Mouse (Mus musculus) hindbrain, embryonic 14.5 days (tissue): ENCODE data around the gene Lrrfip1. TPM values are rescaled to one million over a fixed set of nuclear protein-coding genes. Genes with fewer than 3 reads are reported as not detected.

Experiments
- ATAC-seq: fragments of 200-750 bp; cut with Nextera tagmentation; 2 replicates; pipeline ENCODE4 v1.8.0; 2017; ENCODE audit warnings: moderate number of reproducible peaks, mild to moderate bottlenecking, moderate TSS enrichment, moderate library complexity; ENCODE audit not compliant: low FRiP score
- DNase-seq: peaks from one replicate; pipeline ENCODE4 v3.0.0-alpha.2; 2015; ENCODE audit warnings: low spot score
- H3K27ac ChIP-seq: fragments of 300-500 bp; sonication (generic); 2 replicates; pipeline ENCODE4 v1.5.1; 2014; ENCODE audit warnings: mild to moderate bottlenecking, moderate library complexity
- H3K27me3 ChIP-seq: fragments of 300-500 bp; sonication (generic); 2 replicates; pipeline ENCODE4 v1.6.1; 2014; ENCODE audit warnings: mild to moderate bottlenecking, low read length, mixed read lengths; ENCODE audit not compliant: control insufficient read depth, insufficient read depth
- H3K36me3 ChIP-seq: fragments of 300-500 bp; sonication (generic); replicated peaks from 2 replicates; pipeline ENCODE4 v1.6.1; 2014; ENCODE audit not compliant: control insufficient read depth, insufficient read depth
- H3K4me1 ChIP-seq: fragments of 300-500 bp; sonication (generic); replicated peaks from 2 replicates; pipeline ENCODE4 v1.6.1; 2014; ENCODE audit warnings: antibody characterized with exemption, low read length, mixed read lengths; ENCODE audit not compliant: control insufficient read depth, insufficient read depth
- H3K4me2 ChIP-seq: fragments of 300-500 bp; sonication (generic); replicated peaks from 2 replicates; pipeline ENCODE4 v1.6.1; 2014; ENCODE audit warnings: mild to moderate bottlenecking, moderate library complexity
- H3K4me3 ChIP-seq: fragments of 300-500 bp; sonication (generic); replicated peaks from 2 replicates; pipeline ENCODE4 v1.5.1; 2014; ENCODE audit warnings: mild to moderate bottlenecking, low read length
- H3K9ac ChIP-seq: fragments of 300-500 bp; sonication (generic); 2 replicates; pipeline ENCODE4 v1.6.1; 2014
- H3K9me3 ChIP-seq: fragments of 300-500 bp; sonication (generic); 2 replicates; pipeline ENCODE4 v1.6.1; 2016; ENCODE audit warnings: low read length; ENCODE audit not compliant: control insufficient read depth
- WGBS: fragments of 180-500 bp; shearing (Covaris S2); extraction: QIAGEN DNeasy Blood & Tissue Kit; methylation state at CpG from one replicate; pipeline ENCODE4 v1.1.7; 2014; 5-methylcytosine and 5-hydroxymethylcytosine counted together
- polyA plus RNA-seq: library from polyadenylated mRNA; unstranded; fragments of >200 nt; fragmentation: Nextera tagmentation; extraction: Ambion mirVana; gene quantifications from 2 replicates; pipeline ENCODE4 v1.2.1, GENCODE M21; 2014

Lrrfip1 gene
- polyA plus RNA-seq, 1 experiment from 2014 or later, result 39.5 TPM

- Histone ChIP-seq H3K9me3 (0 out of 2 replicates have a peak, but pooled peaks cover 6% of the 10 kb centered on the region), H3K4me1 (no peaks in the 10 kb centered on the region), H3K27me3 (no peaks in the 10 kb centered on the region), H3K36me3 (peaks cover 40% of the 10 kb centered on the region), H3K27ac (no peak overlapping the region), H3K4me3 (no peak overlapping the region), H3K4me2 (no peak overlapping the region), H3K9ac (no peak overlapping the region)
- DNase-seq (no peak), ATAC-seq (no peak)
- 90% methylated on average over 4 of the region's 4 CpGs for WGBS
These were observed 130.3 kb downstream of the Lrrfip1 start for GRCm38 (mm10) chr1:91128849-91129248.

GRCm38 (mm10) chr1:91137036-91137435, 138.5 kb downstream of the Lrrfip1 start:
- no peak overlapping the region for H3K4me3 ChIP-seq
- H3K9ac ChIP-seq, result no peak overlapping the region

GRCm38 (mm10) chr1:91144813-91145212, 146.3 kb downstream of the Lrrfip1 start, which contains the start of gene Rbm44:
Gene Rbm44, plus strand, starts transcription at chr1:91145089.
- Histone ChIP-seq H3K9me3 (no peaks in the 10 kb centered on the region), H3K27me3 (no peaks in the 10 kb centered on the region), H3K27ac (no peak within 1 kb of the TSS), H3K36me3 (no peaks in the 10 kb centered on the region), H3K4me3 (no peak within 1 kb of the TSS), H3K9ac (no peak within 1 kb of the TSS), H3K4me1 (no peaks in the 10 kb centered on the region), H3K4me2 (no peak within 1 kb of the TSS)
- WGBS, result 68% methylated on average over 20 of the region's 20 CpGs
- ATAC-seq (no peak), DNase-seq (no peak)

More at GRCm38 (mm10) chr1:91137036-91137435, 138.5 kb downstream of the Lrrfip1 start:
- Histone ChIP-seq H3K27ac (no peak overlapping the region), H3K36me3 (no peaks in the 10 kb centered on the region), H3K4me2 (no peak overlapping the region), H3K27me3 (no peaks in the 10 kb centered on the region), H3K9me3 (no peaks in the 10 kb centered on the region), H3K4me1 (no peaks in the 10 kb centered on the region)
- 84% methylated on average over 2 of the region's 2 CpGs for WGBS
- ATAC-seq (no peak), DNase-seq (no peak)

GRCm38 (mm10) chr1:91151509-91151908, 153.0 kb downstream of the Lrrfip1 start:
- Histone ChIP-seq H3K9me3 (no peaks in the 10 kb centered on the region), H3K9ac (no peak overlapping the region), H3K27ac (no peak overlapping the region), H3K4me1 (no peaks in the 10 kb centered on the region), H3K27me3 (no peaks in the 10 kb centered on the region), H3K4me2 (no peak overlapping the region), H3K36me3 (no peaks in the 10 kb centered on the region), H3K4me3 (no peak overlapping the region)
- DNase-seq (no peak), ATAC-seq (no peak)
- WGBS, result 68% methylated on average over 2 of the region's 2 CpGs

- no peak overlapping the region for H3K4me2 ChIP-seq
- H3K4me1 ChIP-seq, result no peaks in the 10 kb centered on the region
- no peak overlapping the region for H3K9ac ChIP-seq
- H3K36me3 ChIP-seq, result no peaks in the 10 kb centered on the region
- no peaks in the 10 kb centered on the region for H3K9me3 ChIP-seq
- 84% methylated on average over 6 of the region's 6 CpGs for WGBS
- no peak overlapping the region for H3K27ac ChIP-seq
- no peak overlapping the region for H3K4me3 ChIP-seq
- ATAC-seq, result no peak
- DNase-seq, result no peak
- H3K27me3 ChIP-seq, result no peaks in the 10 kb centered on the region
These were observed 168.3 kb downstream of the Lrrfip1 start for GRCm38 (mm10) chr1:91166798-91167197.

GRCm38 (mm10) chr1:91169157-91169556, 170.6 kb downstream of the Lrrfip1 start:
- no peak for DNase-seq
- 84% methylated on average over 4 of the region's 4 CpGs for WGBS
- Histone ChIP-seq H3K9ac (no peak overlapping the region), H3K4me3 (no peak overlapping the region), H3K4me1 (no peaks in the 10 kb centered on the region), H3K27me3 (no peaks in the 10 kb centered on the region), H3K4me2 (no peak overlapping the region), H3K9me3 (no peaks in the 10 kb centered on the region; the same call in 1 of the 2 replicates), H3K27ac (no peak overlapping the region), H3K36me3 (no peaks in the 10 kb centered on the region)
- ATAC-seq, result no peak

- peaks cover 7% of the 10 kb centered on the region for H3K27me3 ChIP-seq
- no peak overlapping the region for H3K27ac ChIP-seq
- ATAC-seq (no peak), DNase-seq (no peak)
- H3K4me2 ChIP-seq, result no peak overlapping the region
- no peak overlapping the region for H3K4me3 ChIP-seq
- H3K9me3 ChIP-seq, result no peaks in the 10 kb centered on the region; the same call in 1 of the 2 replicates
- 95% methylated on average over 5 of the region's 5 CpGs for WGBS
- H3K9ac ChIP-seq, result no peak overlapping the region
- peaks cover 5% of the 10 kb centered on the region; the same call in 1 of the 2 replicates for H3K4me1 ChIP-seq
- H3K36me3 ChIP-seq, result no peaks in the 10 kb centered on the region
These were observed 176.3 kb downstream of the Lrrfip1 start for GRCm38 (mm10) chr1:91174796-91175195.

GRCm38 (mm10) chr1:91176026-91176425, 177.5 kb downstream of the Lrrfip1 start:
- H3K4me3 ChIP-seq, result no peak overlapping the region
- ATAC-seq (no peak), DNase-seq (no peak)
- H3K9me3 ChIP-seq, result no peaks in the 10 kb centered on the region; the same call in 1 of the 2 replicates
- WGBS, result 75% methylated on average over 3 of the region's 3 CpGs
- H3K9ac ChIP-seq, result no peak overlapping the region
- H3K4me1 ChIP-seq, result peaks cover 11% of the 10 kb centered on the region; the same call in 1 of the 2 replicates
- no peak overlapping the region for H3K27ac ChIP-seq
- H3K27me3 ChIP-seq, result peaks cover 18% of the 10 kb centered on the region
- H3K4me2 ChIP-seq, result no peak overlapping the region
- no peaks in the 10 kb centered on the region for H3K36me3 ChIP-seq

- H3K9ac ChIP-seq, result no peak overlapping the region
- WGBS, result 81% methylated on average over 4 of the region's 4 CpGs
- no peak overlapping the region for H3K27ac ChIP-seq
- DNase-seq, result no peak
- peaks cover 17% of the 10 kb centered on the region; the same call in 1 of the 2 replicates for H3K4me1 ChIP-seq
- no peak overlapping the region for H3K4me2 ChIP-seq
- H3K27me3 ChIP-seq, result peaks cover 18% of the 10 kb centered on the region
- H3K4me3 ChIP-seq, result no peak overlapping the region
- no peaks in the 10 kb centered on the region for H3K36me3 ChIP-seq
- no peaks in the 10 kb centered on the region; the same call in 1 of the 2 replicates for H3K9me3 ChIP-seq
- ATAC-seq, result no peak
These were observed 178.3 kb downstream of the Lrrfip1 start for GRCm38 (mm10) chr1:91176871-91177270.
